Mouse (Mus musculus) embryonic facial prominence, embryonic 10.5 days (tissue): ENCODE measurements around the gene Ubr7. TPM values are rescaled to one million over a fixed set of nuclear protein-coding genes. Genes with fewer than 3 reads are reported as not detected.

Source experiments
- DNase-seq: peaks from one replicate; pipeline ENCODE4 v3.0.0-alpha.2; 2017; ENCODE audit warnings: low spot score
- H3K27ac ChIP-seq: fragments of 300-500 bp; sonication (generic); replicated peaks from 2 replicates; pipeline ENCODE4 v1.5.1; 2016; ENCODE audit warnings: mild to moderate bottlenecking
- H3K27me3 ChIP-seq: fragments of 300-500 bp; sonication (generic); replicated peaks from 2 replicates; pipeline ENCODE4 v1.6.1; 2016; ENCODE audit warnings: low read depth, mild to moderate bottlenecking; ENCODE audit not compliant: poor library complexity, severe bottlenecking
- H3K36me3 ChIP-seq: fragments of 300-500 bp; sonication (generic); replicated peaks from 2 replicates; pipeline ENCODE4 v1.6.1; 2016; ENCODE audit warnings: mild to moderate bottlenecking, moderate library complexity
- H3K4me1 ChIP-seq: fragments of 300-500 bp; sonication (generic); 2 replicates; pipeline ENCODE4 v1.6.1; 2016
- H3K4me3 ChIP-seq: fragments of 300-500 bp; sonication (generic); 2 replicates; pipeline ENCODE4 v1.5.1; 2016; ENCODE audit warnings: mild to moderate bottlenecking, moderate library complexity
- H3K9me3 ChIP-seq: fragments of 300-500 bp; sonication (generic); 2 replicates; pipeline ENCODE4 v1.6.1; 2016; ENCODE audit warnings: mild to moderate bottlenecking
- WGBS: fragments of 180-500 bp; shearing (Covaris S2); methylation state at CpG from one replicate; pipeline ENCODE4 v1.1.7; 2016; 5-methylcytosine and 5-hydroxymethylcytosine counted together
- polyA plus RNA-seq: library from polyadenylated mRNA; unstranded; fragments of >200 nt; fragmentation: Nextera tagmentation; extraction: Ambion mirVana; gene quantifications from 2 replicates; pipeline ENCODE4 v1.2.1, GENCODE M21; 2016

Gene Ubr7
- polyA plus RNA-seq, 1 experiment from 2014 or later = 53.1 TPM

DNA sequence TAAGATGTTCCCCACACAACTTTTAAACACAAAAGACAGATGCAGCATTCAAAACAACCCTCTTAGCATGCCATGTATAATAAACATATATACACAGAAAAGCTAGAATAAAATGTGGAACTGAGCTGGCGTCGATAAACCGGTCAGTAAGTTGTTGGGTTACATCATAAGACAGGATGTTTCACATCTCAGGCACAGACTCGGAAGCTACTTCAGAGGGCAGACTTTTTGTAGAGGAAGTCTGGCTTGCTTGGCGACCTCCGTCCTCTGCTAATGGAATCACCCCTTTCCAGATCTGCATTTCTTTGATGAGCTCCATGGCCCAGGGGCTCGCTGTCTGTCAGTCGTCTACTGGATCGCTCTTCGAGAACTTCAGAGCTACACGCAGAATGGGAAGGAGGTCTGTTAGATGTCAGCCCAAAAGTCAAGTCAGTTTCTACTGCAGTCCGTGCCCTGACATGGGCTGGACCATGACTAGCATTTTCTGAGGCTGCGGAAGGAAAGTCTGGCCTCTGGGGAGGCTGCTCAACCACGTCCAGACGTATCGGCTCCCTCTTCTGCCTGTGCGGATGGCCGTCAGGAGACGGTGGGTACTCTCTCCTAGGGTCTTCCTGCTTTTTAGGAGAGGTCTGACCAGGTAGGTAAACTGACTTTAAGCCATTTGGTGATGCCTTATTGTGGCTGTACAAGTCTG lies 27.3 kb downstream of the Ubr7 start:
- Histone ChIP-seq H3K27me3 (no peaks in the 10 kb centered on the region), H3K4me3 (no peak overlapping the region), H3K27ac (no peak overlapping the region), H3K9me3 (no peaks in the 10 kb centered on the region), H3K4me1 (no peaks in the 10 kb centered on the region), H3K36me3 (peaks cover 84% of the 10 kb centered on the region)
- 89% methylated on average over 19 of the region's 19 CpGs for WGBS
- no peak for DNase-seq

DNA sequence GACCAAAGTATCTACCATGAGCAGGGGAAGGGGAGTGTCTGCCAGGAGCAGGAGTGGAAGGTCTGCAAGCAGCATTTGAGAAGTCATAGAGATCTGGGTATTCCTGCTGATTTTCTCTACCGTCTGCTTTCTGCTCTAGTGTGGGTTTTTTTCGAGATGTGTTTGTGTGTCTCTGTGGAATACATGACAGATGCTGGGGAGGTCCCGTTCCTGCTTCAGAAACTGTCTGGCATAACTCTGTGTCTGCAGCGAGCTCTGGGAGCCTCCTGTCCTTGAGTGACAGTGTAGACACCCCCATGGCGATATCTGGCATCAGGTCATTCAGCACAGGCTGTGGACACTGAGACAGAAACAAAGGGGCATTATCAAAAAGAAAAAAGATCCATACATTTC lies 27.8 kb downstream of the Ubr7 start:
- Histone ChIP-seq H3K36me3 (peaks cover 90% of the 10 kb centered on the region), H3K4me3 (no peak overlapping the region), H3K27ac (no peak overlapping the region), H3K4me1 (no peaks in the 10 kb centered on the region), H3K9me3 (no peaks in the 10 kb centered on the region), H3K27me3 (no peaks in the 10 kb centered on the region)
- DNase-seq = no peak
- WGBS = 86% methylated on average over 5 of the region's 5 CpGs

DNA sequence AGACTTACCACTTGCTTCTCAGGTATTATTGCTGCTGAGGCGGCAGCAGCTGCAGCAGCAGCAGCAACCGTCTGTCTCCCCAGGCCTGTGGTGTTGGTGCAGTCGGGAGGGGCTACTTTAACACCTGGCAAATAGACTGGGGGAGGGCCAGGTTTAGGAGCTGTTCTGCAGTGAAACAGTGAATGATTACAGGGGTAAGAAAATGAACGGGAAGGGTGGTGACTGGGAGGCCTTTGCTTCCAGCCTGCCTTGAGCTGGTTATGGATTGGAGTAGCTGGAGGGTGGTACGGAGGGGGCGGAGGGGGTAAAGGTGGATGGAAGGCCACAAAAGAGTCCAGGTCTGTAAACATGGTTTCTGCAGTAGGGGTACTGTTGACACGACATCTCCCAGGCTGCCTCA lies 30.2 kb downstream of the Ubr7 start:
- Histone ChIP-seq H3K4me3 (no peak overlapping the region), H3K27ac (no peak overlapping the region), H3K27me3 (no peaks in the 10 kb centered on the region), H3K36me3 (peaks cover 99% of the 10 kb centered on the region), H3K9me3 (no peaks in the 10 kb centered on the region), H3K4me1 (no peaks in the 10 kb centered on the region)
- no peak for DNase-seq
- 90% methylated on average over 7 of the region's 7 CpGs for WGBS

- no peak overlapping the region for H3K4me3 ChIP-seq
- H3K4me1 ChIP-seq = no peaks in the 10 kb centered on the region
- H3K9me3 ChIP-seq = no peaks in the 10 kb centered on the region
- no peaks in the 10 kb centered on the region for H3K27me3 ChIP-seq
- WGBS = 88% methylated on average over 2 of the region's 2 CpGs
- no peak overlapping the region for H3K27ac ChIP-seq
- H3K36me3 ChIP-seq = peaks cover 50% of the 10 kb centered on the region
- DNase-seq = no peak
Observed at GRCm38 (mm10) chr12:102799528-102799927, 41.8 kb downstream of the Ubr7 start.

DNA sequence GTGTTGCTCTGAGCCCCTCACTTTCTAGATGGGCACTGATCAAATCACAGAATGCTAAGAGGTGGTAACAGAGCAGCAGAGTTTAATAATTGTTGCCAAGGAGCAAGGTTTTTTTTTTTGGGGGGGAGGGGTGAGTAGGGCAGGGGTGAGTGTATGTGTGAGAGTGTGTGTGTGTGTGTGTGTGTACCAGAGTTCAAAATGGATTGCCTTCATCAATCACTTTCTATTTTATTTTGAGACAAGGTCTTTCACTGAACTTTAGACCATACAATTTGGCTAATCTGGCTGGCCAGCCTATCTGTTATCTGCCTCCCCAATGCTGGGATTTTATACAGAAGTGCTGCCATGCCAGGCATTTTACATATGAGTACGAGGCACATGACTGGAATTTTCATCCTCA lies 57.1 kb downstream of the Ubr7 start:
- H3K9me3 ChIP-seq = no peaks in the 10 kb centered on the region
- H3K27me3 ChIP-seq = no peaks in the 10 kb centered on the region
- no peak overlapping the region for H3K4me3 ChIP-seq
- H3K27ac ChIP-seq = no peak overlapping the region
- no peaks in the 10 kb centered on the region for H3K4me1 ChIP-seq
- DNase-seq = no peak
- peaks cover 43% of the 10 kb centered on the region for H3K36me3 ChIP-seq
- 80% methylated on average over 1 of the region's 1 CpGs for WGBS

DNA sequence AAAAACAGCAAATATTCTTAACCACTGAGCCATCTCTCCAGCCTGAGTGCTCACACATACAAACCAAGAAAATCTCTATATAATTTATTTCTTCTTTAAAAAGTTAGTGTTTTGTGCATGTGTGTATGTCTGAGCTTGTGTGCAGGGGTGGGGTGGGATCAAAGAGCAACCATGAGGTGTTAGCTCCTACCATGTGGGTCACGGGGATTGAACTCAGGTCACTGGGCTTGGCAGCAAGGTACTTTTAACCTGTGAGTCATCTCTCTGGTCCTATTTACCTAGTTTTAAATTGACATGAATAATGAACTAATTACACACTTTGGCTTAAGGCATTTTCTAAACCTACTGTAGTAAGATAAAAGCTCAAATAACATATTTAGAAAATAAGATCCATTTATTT lies 68.6 kb downstream of the Ubr7 start:
- peaks cover 13% of the 10 kb centered on the region for H3K36me3 ChIP-seq
- H3K27me3 ChIP-seq = no peaks in the 10 kb centered on the region
- no peak for DNase-seq
- 96% methylated on average over 1 of the region's 1 CpGs for WGBS
- H3K9me3 ChIP-seq = no peaks in the 10 kb centered on the region
- no peaks in the 10 kb centered on the region for H3K4me1 ChIP-seq
- no peak overlapping the region for H3K27ac ChIP-seq
- H3K4me3 ChIP-seq = no peak overlapping the region

DNA sequence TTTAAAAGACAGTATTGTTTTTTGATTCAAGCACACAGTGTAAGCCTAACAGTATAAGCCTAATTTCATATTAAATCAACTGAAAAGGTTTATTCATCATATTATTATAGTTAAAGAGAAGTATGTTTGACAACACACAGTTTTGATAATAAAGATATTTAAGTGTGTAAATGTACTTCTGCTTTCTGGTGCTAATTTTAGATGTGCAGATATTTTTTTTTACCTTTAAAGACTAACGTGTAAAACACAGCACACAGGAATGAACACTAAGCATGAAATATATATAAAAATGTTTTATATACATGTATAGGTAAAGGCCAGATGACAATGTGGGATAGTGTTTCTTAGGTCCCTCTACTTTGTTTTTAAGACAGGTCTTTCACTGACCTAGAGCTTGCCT lies 69.4 kb downstream of the Ubr7 start:
- no peak for DNase-seq
- peaks cover 13% of the 10 kb centered on the region for H3K36me3 ChIP-seq
- no peak overlapping the region for H3K4me3 ChIP-seq
- no peaks in the 10 kb centered on the region for H3K4me1 ChIP-seq
- H3K9me3 ChIP-seq = no peaks in the 10 kb centered on the region
- no peaks in the 10 kb centered on the region for H3K27me3 ChIP-seq
- WGBS = 89% methylated on average over 1 of the region's 1 CpGs
- H3K27ac ChIP-seq = no peak overlapping the region

Other genes with a start within 250 kb of the Ubr7 start
- gene Chga, start 203.0 kb upstream of the Ubr7 start, polyA plus RNA-seq = 6.2 and 6.6 TPM in 2 replicates
- 13.7 and 17.7 TPM in 2 replicates for gene Itpk1, start 53.0 kb upstream of the Ubr7 start, polyA plus RNA-seq
- gene Moap1, start 14.3 kb upstream of the Ubr7 start, polyA plus RNA-seq = 35.4 and 36.9 TPM in 2 replicates
- 9.7 and 11.2 TPM in 2 replicates for gene Tmem251, start 14.2 kb upstream of the Ubr7 start, polyA plus RNA-seq
- not detected in 2 replicates for gene Gm28051, start 202 bp upstream of the Ubr7 start, polyA plus RNA-seq
- gene Gon7, start 164 bp upstream of the Ubr7 start, polyA plus RNA-seq = 49.3 and 53.7 TPM in 2 replicates
- 29.1 and 31.0 TPM in 2 replicates for gene Gm20604, start 705 bp downstream of the Ubr7 start, polyA plus RNA-seq
- 17.6 and 19.5 TPM in 2 replicates for gene Btbd7, start 120.5 kb downstream of the Ubr7 start, polyA plus RNA-seq
- not detected in 2 replicates for gene Cox8c, start 141.3 kb downstream of the Ubr7 start, polyA plus RNA-seq
- 0.33 and 0.57 TPM in 2 replicates for gene Unc79, start 190.9 kb downstream of the Ubr7 start, polyA plus RNA-seq